Mouse (Mus musculus): ENCODE results near the gene Mtor. TPM values are rescaled to one million over a fixed set of nuclear protein-coding genes. Genes with fewer than 3 reads are reported as not detected.
A peak's percentile ranks its signal among the peaks of the same experiment; 100 is the strongest.

Gene Mtor
- polyA plus RNA-seq, 1 experiment from 2014 or later: 19.3 TPM

DNA sequence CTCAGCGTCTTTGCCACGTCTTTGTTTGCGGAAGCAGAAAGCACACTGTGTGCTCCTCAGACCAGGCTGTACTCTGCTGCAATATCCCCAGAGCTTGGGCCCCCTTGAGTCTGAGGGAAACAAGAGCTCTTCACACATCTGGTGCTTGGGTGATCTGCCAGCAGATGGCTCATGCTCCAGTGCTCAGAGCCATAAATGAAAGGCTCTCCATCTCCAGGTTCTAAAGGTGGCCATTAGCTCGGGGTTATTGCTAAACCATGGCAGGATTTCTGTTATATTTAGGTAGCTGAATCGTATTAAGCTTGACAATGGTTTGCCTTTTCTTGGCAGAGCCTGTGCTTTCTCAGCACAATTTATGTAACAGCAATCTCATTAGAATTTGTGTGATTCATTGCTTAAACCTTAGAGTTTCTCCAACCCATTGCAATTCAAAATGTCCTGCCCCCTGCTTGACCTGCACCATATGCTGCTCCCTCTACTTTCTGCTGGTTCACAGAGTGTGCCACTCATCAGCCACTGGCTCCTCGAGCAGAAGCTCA is 64.7 kb downstream of the Mtor start:
- H3K9me3 ChIP-seq: no peaks in the 10 kb centered on the region
- H3K27me3 ChIP-seq: no peaks in the 10 kb centered on the region
- no peak for ATAC-seq (ENCODE audit: insufficient number of reproducible peaks, insufficient read depth, low FRiP score, low TSS enrichment, low read depth)
- H3K9ac ChIP-seq (replicated peaks): no peak overlapping the region
- H3K4me3 ChIP-seq (replicated peaks): no peak overlapping the region
- H3K36me3 ChIP-seq: peaks cover 80% of the 10 kb centered on the region
- peaks cover 7% of the 10 kb centered on the region; the same call in 1 of the 2 replicates for H3K4me1 ChIP-seq (replicated peaks)
- H3K27ac ChIP-seq: no peak overlapping the region
- no peak overlapping the region for H3K4me2 ChIP-seq
- WGBS: 74% methylated on average over 6 of the region's 6 CpGs

DNA sequence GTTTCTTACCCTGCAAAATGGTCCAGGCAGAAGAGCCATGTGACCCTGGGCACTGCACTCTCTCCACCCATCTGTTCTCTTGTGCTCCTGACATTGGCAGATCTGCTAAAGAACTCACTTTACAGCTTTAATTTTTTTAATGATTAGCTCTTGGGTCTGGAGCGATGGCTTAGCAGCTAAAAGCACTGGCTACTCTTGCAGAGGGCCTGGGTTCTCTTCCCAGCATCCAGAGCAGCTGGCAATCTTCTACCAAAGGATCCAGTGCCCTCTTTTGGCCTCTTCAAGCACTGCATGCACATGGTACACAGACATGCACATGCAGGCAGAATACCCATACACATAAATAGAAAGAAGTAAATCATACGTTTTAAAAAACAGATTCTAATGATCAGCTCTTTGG is 66.9 kb downstream of the Mtor start:
- Histone ChIP-seq H3K4me3 (replicated peaks) (no peak overlapping the region), H3K9me3 (no peaks in the 10 kb centered on the region), H3K27me3 (no peaks in the 10 kb centered on the region), H3K36me3 (peaks cover 92% of the 10 kb centered on the region), H3K27ac (no peak overlapping the region), H3K4me1 (replicated peaks) (peaks cover 6% of the 10 kb centered on the region; the same call in 1 of the 2 replicates), H3K9ac (replicated peaks) (no peak overlapping the region), H3K4me2 (no peak overlapping the region)
- ATAC-seq (ENCODE audit: insufficient number of reproducible peaks, insufficient read depth, low FRiP score, low TSS enrichment, low read depth): no peak
- 92% methylated on average over 2 of the region's 2 CpGs for WGBS

DNA sequence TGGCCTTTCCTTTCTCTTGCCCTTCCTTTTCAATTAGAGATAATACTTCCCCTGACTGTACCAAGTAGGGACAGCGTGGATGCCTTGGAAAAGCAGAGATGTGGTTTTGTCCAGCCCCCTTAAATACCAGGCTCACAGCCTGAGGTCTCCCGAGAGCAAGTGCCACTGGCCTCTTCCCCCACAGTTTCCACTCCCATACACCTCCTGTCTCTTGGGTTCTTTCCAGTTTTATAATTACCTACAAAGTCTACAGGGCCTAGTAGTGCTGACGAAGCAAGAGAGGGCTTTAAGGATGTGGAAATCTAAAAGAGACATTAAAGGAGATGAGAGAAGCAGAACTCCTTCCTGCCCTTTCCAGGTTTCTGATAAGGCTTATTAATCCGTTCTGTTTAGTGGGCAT is 69.4 kb downstream of the Mtor start:
- Histone ChIP-seq H3K36me3 (peaks cover 91% of the 10 kb centered on the region), H3K9ac (replicated peaks) (no peak overlapping the region)
- WGBS: 54% methylated on average over 4 of the region's 4 CpGs

DNA sequence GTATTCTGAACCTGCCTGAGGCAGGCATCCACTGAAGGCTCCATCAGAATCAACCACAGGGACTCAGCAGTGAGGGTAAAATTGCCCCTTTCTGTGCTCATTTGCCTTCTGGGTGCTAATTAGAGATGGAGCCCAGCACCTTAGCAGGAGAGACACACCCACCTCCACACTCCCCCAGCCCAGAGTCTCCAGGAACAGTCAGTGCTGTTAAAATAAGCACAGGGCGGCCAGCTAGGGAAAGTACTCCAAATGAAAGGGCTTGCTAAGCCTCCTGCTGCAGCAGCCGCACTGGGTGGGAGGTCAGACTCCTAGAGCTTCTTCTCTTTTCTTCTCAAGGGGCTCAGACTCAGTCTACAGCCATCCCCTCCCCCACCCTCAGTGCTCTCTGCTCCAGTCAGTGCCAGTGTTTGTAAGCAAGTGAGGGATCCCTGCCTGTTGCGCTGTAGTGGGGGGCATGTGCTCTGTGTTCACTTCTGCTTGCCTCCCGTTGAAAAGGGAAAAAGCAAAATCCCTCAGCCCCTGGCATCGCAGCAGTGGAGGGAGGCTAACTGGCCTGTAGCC is 69.9 kb downstream of the Mtor start:
- Histone ChIP-seq H3K27me3 (no peaks in the 10 kb centered on the region), H3K9me3 (no peaks in the 10 kb centered on the region), H3K4me3 (replicated peaks) (no peak overlapping the region), H3K27ac (no peak overlapping the region; the same call in 1 of the 2 replicates), H3K36me3 (peaks cover 91% of the 10 kb centered on the region), H3K4me2 (no peak overlapping the region), H3K4me1 (replicated peaks) (no peaks in the 10 kb centered on the region), H3K9ac (replicated peaks) (no peak overlapping the region)
- no peak for ATAC-seq (ENCODE audit: insufficient number of reproducible peaks, insufficient read depth, low FRiP score, low TSS enrichment, low read depth)
- 31% methylated on average over 5 of the region's 5 CpGs for WGBS

More for the DNA sequence above, 69.4 kb downstream of the Mtor start:
- no peak overlapping the region; the same call in 1 of the 2 replicates for H3K27ac ChIP-seq
- H3K9me3 ChIP-seq: no peaks in the 10 kb centered on the region
- H3K4me2 ChIP-seq: no peak overlapping the region
- no peaks in the 10 kb centered on the region for H3K4me1 ChIP-seq (replicated peaks)
- H3K27me3 ChIP-seq: no peaks in the 10 kb centered on the region
- H3K4me3 ChIP-seq (replicated peaks): no peak overlapping the region
- ATAC-seq (ENCODE audit: insufficient number of reproducible peaks, insufficient read depth, low FRiP score, low TSS enrichment, low read depth): no peak

DNA sequence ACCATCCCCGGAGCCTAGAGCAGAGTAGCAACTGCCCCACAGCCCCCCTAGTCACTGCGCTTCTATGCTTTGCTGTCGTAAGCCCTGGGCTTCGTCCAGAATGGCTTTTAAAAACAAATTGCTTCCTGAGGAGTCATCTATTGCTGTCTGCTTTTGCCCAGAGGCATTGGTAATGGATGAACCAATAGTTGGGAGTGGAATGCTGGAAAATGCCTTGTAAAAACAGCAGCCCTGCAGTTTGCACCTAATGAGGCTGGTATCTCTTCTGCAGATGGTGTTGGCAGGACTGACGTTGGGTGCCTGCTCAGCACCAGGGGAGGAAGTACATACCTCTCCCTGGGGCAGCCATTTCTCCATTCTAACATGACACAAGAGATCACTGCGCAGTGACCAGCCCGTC is 75.1 kb downstream of the Mtor start:
- Histone ChIP-seq H3K9me3 (no peaks in the 10 kb centered on the region), H3K4me2 (no peak overlapping the region), H3K4me1 (replicated peaks) (no peaks in the 10 kb centered on the region), H3K36me3 (peaks cover 93% of the 10 kb centered on the region), H3K27ac (peak overlapping the region; percentile 18; the same call in 1 of the 2 replicates), H3K27me3 (no peaks in the 10 kb centered on the region), H3K9ac (replicated peaks) (no peak overlapping the region), H3K4me3 (replicated peaks) (no peak overlapping the region)
- 65% methylated on average over 7 of the region's 7 CpGs for WGBS
- no peak for ATAC-seq (ENCODE audit: insufficient number of reproducible peaks, insufficient read depth, low FRiP score, low TSS enrichment, low read depth)

DNA sequence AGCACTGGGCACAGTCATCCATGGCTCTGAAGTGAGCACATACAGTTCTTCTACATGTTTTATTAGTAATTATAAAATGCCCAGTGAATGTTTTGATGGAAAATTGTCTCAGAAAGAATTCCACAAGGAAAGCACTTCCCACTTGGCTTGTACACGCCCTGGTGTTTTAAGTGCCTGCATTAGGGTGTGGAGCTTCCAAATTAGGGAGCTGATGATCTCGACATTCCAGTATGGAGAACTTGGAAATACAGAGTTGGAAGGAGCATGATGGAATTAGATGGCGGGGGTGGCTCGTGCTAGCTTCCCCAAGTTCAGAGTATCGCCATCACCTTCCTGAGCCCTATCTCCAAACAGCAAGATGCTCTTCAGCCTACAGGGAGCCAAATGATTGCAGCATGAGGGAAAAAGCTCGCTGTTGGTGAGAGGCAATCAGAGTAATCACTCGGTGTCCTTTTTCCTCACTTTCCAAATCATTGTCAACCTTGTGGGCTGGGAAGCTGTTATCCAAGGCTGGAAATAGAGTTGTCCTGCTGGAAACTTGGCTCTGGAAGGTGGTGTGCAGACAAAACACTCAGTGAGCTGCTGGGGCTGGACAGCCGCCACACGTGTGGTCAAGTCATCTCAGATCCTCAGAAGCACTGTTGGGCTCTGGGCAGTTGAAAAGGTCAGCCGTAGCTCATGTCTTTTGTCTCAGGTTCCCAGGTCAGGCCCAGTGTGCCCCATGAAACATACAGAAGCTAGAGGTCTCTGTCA is 78.9 kb downstream of the Mtor start:
- WGBS: 85% methylated on average over 10 of the region's 10 CpGs
- H3K4me2 ChIP-seq: no peak overlapping the region
- H3K9ac ChIP-seq (replicated peaks): no peak overlapping the region
- ATAC-seq (ENCODE audit: insufficient number of reproducible peaks, insufficient read depth, low FRiP score, low TSS enrichment, low read depth): no peak
- no peaks in the 10 kb centered on the region for H3K4me1 ChIP-seq (replicated peaks)
- H3K9me3 ChIP-seq: no peaks in the 10 kb centered on the region
- H3K4me3 ChIP-seq (replicated peaks): no peak overlapping the region
- peaks cover 95% of the 10 kb centered on the region for H3K36me3 ChIP-seq
- H3K27me3 ChIP-seq: no peaks in the 10 kb centered on the region
- no peak overlapping the region for H3K27ac ChIP-seq

DNA sequence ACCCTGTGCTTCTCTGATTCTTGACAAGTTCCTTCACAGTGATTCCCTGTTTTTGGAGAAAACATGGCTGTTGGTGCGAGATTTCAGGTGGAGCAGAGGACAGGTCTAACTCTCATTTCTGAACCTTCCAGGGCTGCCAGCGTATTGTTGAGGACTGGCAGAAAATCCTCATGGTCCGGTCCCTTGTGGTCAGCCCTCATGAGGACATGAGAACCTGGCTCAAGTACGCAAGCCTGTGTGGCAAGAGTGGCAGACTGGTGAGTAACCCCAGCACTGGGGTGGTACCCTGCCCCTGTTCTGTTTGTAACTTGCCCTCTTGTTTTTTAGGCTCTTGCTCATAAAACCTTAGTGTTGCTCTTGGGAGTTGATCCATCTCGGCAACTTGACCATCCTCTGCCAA is 81.9 kb downstream of the Mtor start:
- WGBS: 94% methylated on average over 5 of the region's 5 CpGs
- Histone ChIP-seq H3K36me3 (peaks cover 93% of the 10 kb centered on the region), H3K27ac (no peak overlapping the region), H3K4me3 (replicated peaks) (no peak overlapping the region), H3K9ac (replicated peaks) (no peak overlapping the region), H3K4me2 (no peak overlapping the region), H3K27me3 (no peaks in the 10 kb centered on the region), H3K4me1 (replicated peaks) (no peaks in the 10 kb centered on the region), H3K9me3 (no peaks in the 10 kb centered on the region)
- ATAC-seq (ENCODE audit: insufficient number of reproducible peaks, insufficient read depth, low FRiP score, low TSS enrichment, low read depth): no peak

DNA sequence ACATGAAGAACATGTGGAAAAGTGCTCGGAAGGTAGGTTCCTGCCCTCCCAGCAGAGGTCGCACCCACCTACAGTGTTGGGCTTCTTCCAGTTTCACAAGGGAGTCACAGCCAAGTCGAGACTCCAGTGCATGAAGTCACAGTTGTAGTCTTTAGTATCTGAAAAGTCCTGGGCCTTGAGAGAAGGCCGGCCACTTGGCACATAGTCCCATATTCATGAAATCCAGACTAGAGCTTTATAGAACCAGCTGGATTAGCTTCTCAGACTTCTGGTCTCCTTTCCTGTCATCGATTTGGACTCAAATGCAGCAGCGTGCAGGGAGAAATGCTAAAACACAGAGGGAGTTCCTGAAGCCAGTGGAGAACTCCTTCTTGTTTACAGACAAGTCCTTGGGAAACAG is 82.4 kb downstream of the Mtor start:
- no peak overlapping the region for H3K4me2 ChIP-seq
- H3K9me3 ChIP-seq: no peaks in the 10 kb centered on the region
- no peak for ATAC-seq (ENCODE audit: insufficient number of reproducible peaks, insufficient read depth, low FRiP score, low TSS enrichment, low read depth)
- peaks cover 93% of the 10 kb centered on the region for H3K36me3 ChIP-seq
- H3K4me3 ChIP-seq (replicated peaks): no peak overlapping the region
- H3K27me3 ChIP-seq: no peaks in the 10 kb centered on the region
- no peak overlapping the region for H3K27ac ChIP-seq
- no peak overlapping the region for H3K9ac ChIP-seq (replicated peaks)
- 92% methylated on average over 6 of the region's 6 CpGs for WGBS
- no peaks in the 10 kb centered on the region for H3K4me1 ChIP-seq (replicated peaks)

DNA sequence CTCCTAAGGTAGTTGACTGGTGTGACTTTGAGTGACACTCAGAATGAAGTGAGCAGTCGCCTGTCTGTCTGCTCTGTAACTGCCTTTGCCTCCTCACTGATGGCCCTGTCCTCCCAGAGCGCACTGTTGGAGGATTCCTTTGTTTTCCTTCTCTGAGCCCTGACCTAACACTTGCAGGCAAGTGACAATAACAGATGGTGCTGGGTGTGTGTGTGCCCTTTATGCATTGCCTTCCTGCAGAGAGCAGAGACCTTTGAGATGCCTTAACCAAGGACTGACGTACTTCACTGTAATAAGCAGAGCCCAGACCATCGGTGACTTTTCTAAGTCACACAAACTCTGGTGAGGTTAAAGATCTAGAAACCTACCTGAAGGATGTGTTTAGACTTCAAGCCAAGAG is 82.9 kb downstream of the Mtor start:
- Histone ChIP-seq H3K4me3 (replicated peaks) (no peak overlapping the region), H3K4me2 (no peak overlapping the region), H3K27ac (no peak overlapping the region), H3K4me1 (replicated peaks) (no peaks in the 10 kb centered on the region), H3K27me3 (no peaks in the 10 kb centered on the region), H3K9me3 (no peaks in the 10 kb centered on the region), H3K9ac (replicated peaks) (no peak overlapping the region), H3K36me3 (peaks cover 93% of the 10 kb centered on the region)
- ATAC-seq (ENCODE audit: insufficient number of reproducible peaks, insufficient read depth, low FRiP score, low TSS enrichment, low read depth): no peak
- WGBS: 66% methylated on average over 4 of the region's 4 CpGs

DNA sequence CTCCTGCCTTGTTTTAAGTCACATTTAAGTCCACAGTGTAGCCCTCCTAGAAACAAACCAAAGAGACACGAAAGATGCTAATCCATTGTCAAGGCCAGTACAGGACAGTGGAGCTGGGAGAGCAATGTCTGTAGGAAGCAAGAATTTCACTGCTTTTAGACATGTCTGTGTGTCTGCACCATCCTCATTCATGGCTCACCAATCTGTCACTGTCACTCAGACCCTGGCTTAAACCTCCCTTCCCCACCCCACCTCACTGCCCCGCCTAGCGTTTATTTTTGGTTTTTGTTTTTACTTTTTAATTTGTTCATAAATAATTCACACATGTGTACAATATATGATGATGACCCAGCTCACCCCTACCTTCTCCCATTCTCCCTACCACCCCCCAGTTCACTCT is 84.1 kb downstream of the Mtor start:
- Histone ChIP-seq H3K9me3 (no peaks in the 10 kb centered on the region), H3K9ac (replicated peaks) (no peak overlapping the region), H3K36me3 (peaks cover 93% of the 10 kb centered on the region), H3K4me3 (replicated peaks) (no peak overlapping the region), H3K27ac (no peak overlapping the region), H3K4me2 (no peak overlapping the region), H3K4me1 (replicated peaks) (no peaks in the 10 kb centered on the region), H3K27me3 (no peaks in the 10 kb centered on the region)
- no peak for ATAC-seq (ENCODE audit: insufficient number of reproducible peaks, insufficient read depth, low FRiP score, low TSS enrichment, low read depth)
- 84% methylated on average over 3 of the region's 3 CpGs for WGBS

DNA sequence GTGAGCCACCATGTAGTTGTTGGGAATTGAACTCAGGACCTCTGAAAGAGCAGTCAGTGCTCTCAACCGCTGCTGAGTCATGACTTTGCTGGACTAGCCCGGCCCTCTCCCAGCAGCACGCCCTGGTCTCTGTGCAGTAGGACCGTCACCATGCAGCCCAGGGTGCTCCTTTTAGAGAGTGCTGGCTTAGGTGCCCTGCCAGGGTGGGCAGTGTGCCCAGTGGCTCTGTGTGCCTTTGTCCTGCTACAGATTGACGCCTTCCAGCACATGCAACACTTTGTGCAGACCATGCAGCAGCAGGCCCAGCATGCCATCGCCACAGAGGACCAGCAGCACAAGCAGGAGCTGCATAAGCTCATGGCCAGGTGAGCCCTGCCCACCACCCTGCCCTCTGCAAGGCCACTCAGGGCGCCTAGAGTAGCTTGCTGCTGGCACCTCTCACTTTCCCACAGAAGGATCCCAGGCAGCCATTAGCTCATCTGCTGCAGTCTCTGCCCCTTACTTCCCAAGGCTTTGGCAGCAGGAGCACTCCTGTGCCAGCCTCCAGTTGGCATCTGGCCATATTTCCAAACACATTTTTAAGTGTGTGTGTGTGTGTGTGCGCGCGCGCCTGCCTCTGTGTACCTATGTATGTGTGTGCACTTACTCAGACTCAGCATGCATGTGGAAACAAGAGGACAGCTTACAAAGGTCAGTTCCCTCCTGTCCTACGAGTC is 85.4 kb downstream of the Mtor start:
- H3K27ac ChIP-seq: no peak overlapping the region
- no peaks in the 10 kb centered on the region for H3K27me3 ChIP-seq
- no peak overlapping the region for H3K4me2 ChIP-seq
- peaks cover 95% of the 10 kb centered on the region for H3K36me3 ChIP-seq
- no peak for ATAC-seq (ENCODE audit: insufficient number of reproducible peaks, insufficient read depth, low FRiP score, low TSS enrichment, low read depth)
- H3K4me1 ChIP-seq (replicated peaks): no peaks in the 10 kb centered on the region
- no peak overlapping the region for H3K4me3 ChIP-seq (replicated peaks)
- no peak overlapping the region for H3K9ac ChIP-seq (replicated peaks)
- 91% methylated on average over 12 of the region's 12 CpGs for WGBS
- no peaks in the 10 kb centered on the region for H3K9me3 ChIP-seq

All from limb, embryonic 12.5 days (tissue).